Mouse (Mus musculus) lung, adult 2 months (tissue): ENCODE data around the gene Fbln2.

Experiments used
- CTCF ChIP-seq: fragments of 200-500 bp; IDR thresholded peaks from 2 replicates; pipeline ENCODE4 v1.5.1; 2011; ENCODE audit warnings: mild to moderate bottlenecking, low read length, control low read depth; ENCODE audit not compliant: insufficient read depth
- POLR2A ChIP-seq: fragments of 200-500 bp; IDR thresholded peaks from 2 replicates; pipeline ENCODE4 v1.6.1; 2011; ENCODE audit warnings: low read depth, mild to moderate bottlenecking, control low read depth, low read length, borderline replicate concordance; ENCODE audit errors: extremely low read depth

- TF ChIP-seq POLR2A (no peak), CTCF (no peak)
Observed at GRCm38 (mm10) chr6:91231000-91231399, 18.7 kb downstream of the Fbln2 start.
